Mouse (Mus musculus) C2C12 (cell line): ENCODE measurements around the gene Arhgap24. TPM values are rescaled to one million over a fixed set of nuclear protein-coding genes. Genes with fewer than 3 reads are reported as not detected.

Source experiments
- H3K27me3 ChIP-seq: one replicate; pipeline ENCODE4 v1.6.1; 2011; ENCODE audit not compliant: control insufficient read depth, insufficient read depth, insufficient read length
- H3K36me3 ChIP-seq: one replicate; pipeline ENCODE4 v1.6.1; 2011; ENCODE audit not compliant: control insufficient read depth, insufficient read depth
- H3K4me3 ChIP-seq: one replicate; pipeline ENCODE4 v1.5.1; 2011; ENCODE audit warnings: mild to moderate bottlenecking, control low read depth; ENCODE audit not compliant: poor library complexity, insufficient read depth, severe bottlenecking
- H3K79me2 ChIP-seq: one replicate; pipeline ENCODE4 v1.6.1; 2011; ENCODE audit not compliant: control insufficient read depth, insufficient read depth
- H3K79me3 ChIP-seq: one replicate; pipeline ENCODE4 v1.6.1; 2011; ENCODE audit warnings: low read depth, control low read depth
- H3ac ChIP-seq: one replicate; pipeline ENCODE3; 2011; ENCODE audit warnings: low read depth; ENCODE audit not compliant: control insufficient read depth, insufficient read length
- CEBPB ChIP-seq: IDR thresholded peaks from one replicate; pipeline ENCODE4 v1.6.1; 2011; ENCODE audit warnings: low read depth, mild to moderate bottlenecking, control low read depth, moderate library complexity
- CTCF ChIP-seq: IDR thresholded peaks from one replicate; pipeline ENCODE4 v1.5.1; 2011; ENCODE audit not compliant: control insufficient read depth, insufficient read depth, insufficient read length
- FOSL1 ChIP-seq: IDR thresholded peaks from one replicate; pipeline ENCODE4 v1.8.0; 2011; ENCODE audit warnings: mild to moderate bottlenecking, low read length; ENCODE audit not compliant: poor library complexity, insufficient read depth, severe bottlenecking
- MAX ChIP-seq: IDR thresholded peaks from one replicate; pipeline ENCODE4 v1.6.1; 2011; ENCODE audit warnings: mild to moderate bottlenecking, control low read depth
- MYOD1 ChIP-seq: IDR thresholded peaks from one replicate; pipeline ENCODE4 v1.6.1; 2011; ENCODE audit warnings: low read depth; ENCODE audit not compliant: control insufficient read depth, insufficient read length
- MYOG ChIP-seq: IDR thresholded peaks from one replicate; pipeline ENCODE4 v1.6.1; 2011; ENCODE audit not compliant: control insufficient read depth, insufficient read length; ENCODE audit errors: extremely low read depth
- USF1 ChIP-seq: IDR thresholded peaks from one replicate; pipeline ENCODE4 v1.6.1; 2011; ENCODE audit warnings: low read depth, mild to moderate bottlenecking, control low read depth, moderate library complexity
- polyA plus RNA-seq: library from polyadenylated mRNA; unstranded; fragments of >200 nt; fragmentation: generic; extraction: Trizol; gene quantifications from one replicate; pipeline ENCODE4 v1.2.1, GENCODE M21; 2012; ENCODE audit warnings: missing spikeins

The Arhgap24 gene
- polyA plus RNA-seq, 1 experiment: 2.9 TPM

DNA sequence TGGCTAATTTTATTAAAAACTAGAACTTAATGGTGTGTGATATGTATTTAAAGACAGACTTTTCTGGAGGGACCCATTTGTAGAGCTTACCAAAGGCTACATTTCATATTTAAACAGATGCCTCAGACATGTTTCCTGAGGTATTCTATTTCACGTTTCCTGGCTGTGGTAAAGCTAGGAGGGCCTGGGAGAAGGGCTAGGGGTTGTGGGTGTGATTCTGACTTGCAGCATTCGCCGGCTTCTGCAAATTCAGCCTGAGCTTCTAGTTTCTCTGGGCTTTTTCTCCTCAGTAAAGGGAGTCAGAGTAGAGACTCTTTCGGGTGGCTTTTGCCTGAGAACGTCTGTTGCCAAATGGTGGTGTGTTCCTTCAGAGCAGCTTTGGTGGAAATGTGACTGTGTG is 10.4 kb downstream of the Arhgap24 start:
- no peaks in the 10 kb centered on the region for H3K36me3 ChIP-seq
- no peaks in the 10 kb centered on the region for H3K79me2 ChIP-seq
- no peaks in the 10 kb centered on the region for H3K27me3 ChIP-seq
- no peak overlapping the region for H3K4me3 ChIP-seq
- no peak for TF ChIP-seq MAX
- TF ChIP-seq USF1: no peak
- TF ChIP-seq CTCF: no peak
- no peak for TF ChIP-seq FOSL1
- TF ChIP-seq CEBPB: no peak
- TF ChIP-seq MYOD1: no peak
- no peak for TF ChIP-seq MYOG
- H3ac ChIP-seq: no peak overlapping the region
- no peaks in the 10 kb centered on the region for H3K79me3 ChIP-seq

DNA sequence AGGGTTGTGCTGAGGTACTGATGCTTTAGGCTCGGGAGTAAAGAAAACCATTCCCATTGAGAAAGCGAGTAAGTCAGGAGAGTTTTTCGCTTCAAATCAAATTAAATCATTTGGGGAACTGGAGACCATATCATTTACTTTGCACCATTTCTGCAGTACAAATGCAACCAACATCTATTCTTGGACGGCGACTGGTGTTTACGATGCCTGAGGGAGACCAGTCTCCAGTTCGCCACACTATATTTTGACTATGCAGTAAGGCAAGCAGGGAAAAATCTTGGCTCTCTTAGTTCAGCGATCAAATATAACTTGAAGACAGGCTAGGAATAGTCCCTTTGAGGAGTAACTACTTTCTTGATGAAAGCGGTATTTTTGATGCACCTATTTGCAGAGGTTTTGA is 11.0 kb downstream of the Arhgap24 start:
- no peaks in the 10 kb centered on the region for H3K36me3 ChIP-seq
- H3K27me3 ChIP-seq: no peaks in the 10 kb centered on the region
- no peak overlapping the region for H3ac ChIP-seq
- H3K79me2 ChIP-seq: no peaks in the 10 kb centered on the region
- H3K79me3 ChIP-seq: no peaks in the 10 kb centered on the region
- TF ChIP-seq MYOG (no peak), FOSL1 (no peak), CEBPB (no peak), CTCF (no peak)
- H3K4me3 ChIP-seq: no peak overlapping the region

DNA sequence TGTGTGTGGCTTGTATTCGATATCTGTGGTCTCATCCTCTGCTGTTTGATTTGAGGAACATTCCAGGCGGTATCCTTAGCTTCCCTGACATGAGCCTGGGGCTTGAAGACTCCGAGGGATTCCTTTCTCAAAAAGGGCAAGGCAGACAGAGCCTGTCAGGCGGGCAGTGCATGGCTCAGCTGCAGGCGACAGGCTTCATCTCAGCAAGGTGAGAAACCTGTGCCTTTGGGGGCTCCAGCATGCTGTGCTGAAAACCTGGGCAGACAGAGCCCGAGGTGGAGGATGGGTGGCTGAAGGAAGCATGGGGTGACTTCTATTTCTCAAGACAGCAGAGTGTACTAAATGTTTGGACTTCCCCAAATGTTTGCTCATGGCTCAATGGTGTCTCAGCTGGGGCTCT is 13.6 kb downstream of the Arhgap24 start:
- H3K4me3 ChIP-seq: no peak overlapping the region
- H3K27me3 ChIP-seq: no peaks in the 10 kb centered on the region
- no peak overlapping the region for H3ac ChIP-seq
- TF ChIP-seq CTCF (no peak), FOSL1 (no peak), USF1 (no peak), MYOD1 (no peak), CEBPB (no peak), MYOG (no peak), MAX (no peak)
- H3K79me2 ChIP-seq: no peaks in the 10 kb centered on the region
- H3K36me3 ChIP-seq: no peaks in the 10 kb centered on the region
- H3K79me3 ChIP-seq: no peaks in the 10 kb centered on the region

DNA sequence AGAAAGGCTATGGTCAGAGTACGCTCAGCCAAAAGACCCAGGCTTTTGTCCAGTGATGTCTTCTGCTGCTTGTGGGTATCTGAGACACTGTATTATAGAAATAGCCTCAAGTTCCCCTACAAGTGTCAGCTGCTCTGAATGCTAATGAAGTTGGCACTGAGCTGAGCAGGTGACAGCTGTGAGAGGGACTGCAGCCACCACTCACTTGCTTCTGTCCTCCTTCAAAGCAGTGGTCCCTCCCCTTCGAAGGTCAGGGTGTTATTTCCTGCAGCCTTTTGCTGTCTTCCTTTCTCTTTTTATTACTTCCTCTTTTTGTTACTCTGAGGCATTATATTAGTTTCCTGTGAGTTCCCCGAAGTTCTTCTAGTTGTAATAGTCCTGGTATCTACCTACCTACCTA is 16.0 kb downstream of the Arhgap24 start:
- Histone ChIP-seq H3K79me3 (no peaks in the 10 kb centered on the region), H3K27me3 (no peaks in the 10 kb centered on the region), H3K4me3 (no peak overlapping the region), H3ac (no peak overlapping the region), H3K36me3 (no peaks in the 10 kb centered on the region), H3K79me2 (no peaks in the 10 kb centered on the region)
- TF ChIP-seq CTCF: no peak
- no peak for TF ChIP-seq USF1
- TF ChIP-seq MYOD1: no peak
- no peak for TF ChIP-seq FOSL1
- TF ChIP-seq MYOG: no peak
- TF ChIP-seq MAX: no peak
- no peak for TF ChIP-seq CEBPB

DNA sequence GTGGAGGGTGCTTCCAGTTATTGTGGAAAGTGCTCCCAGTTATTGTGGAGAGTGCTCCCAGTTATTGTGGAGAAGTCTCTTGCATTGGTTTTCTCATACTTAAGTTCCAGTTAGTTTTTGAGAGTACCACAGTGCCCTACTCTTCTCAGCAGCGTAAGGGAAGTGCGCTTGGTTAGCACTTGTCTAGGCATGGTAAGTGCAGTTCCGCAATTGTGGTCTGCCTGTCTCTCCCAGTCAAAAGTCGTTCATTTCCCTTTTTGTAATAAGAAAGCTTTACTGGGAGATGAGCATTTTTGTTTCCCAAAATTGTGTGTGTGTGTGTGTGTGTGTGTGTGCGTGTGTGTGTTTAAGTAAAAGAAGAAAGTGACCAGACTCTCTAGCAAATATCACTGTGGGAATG is 17.6 kb downstream of the Arhgap24 start:
- no peaks in the 10 kb centered on the region for H3K27me3 ChIP-seq
- no peaks in the 10 kb centered on the region for H3K79me3 ChIP-seq
- no peaks in the 10 kb centered on the region for H3K36me3 ChIP-seq
- H3ac ChIP-seq: no peak overlapping the region
- no peak for TF ChIP-seq USF1
- TF ChIP-seq CEBPB: no peak
- no peak for TF ChIP-seq MYOG
- no peak for TF ChIP-seq FOSL1
- no peak for TF ChIP-seq MAX
- no peak for TF ChIP-seq CTCF
- TF ChIP-seq MYOD1: no peak
- no peak overlapping the region for H3K4me3 ChIP-seq
- no peaks in the 10 kb centered on the region for H3K79me2 ChIP-seq

DNA sequence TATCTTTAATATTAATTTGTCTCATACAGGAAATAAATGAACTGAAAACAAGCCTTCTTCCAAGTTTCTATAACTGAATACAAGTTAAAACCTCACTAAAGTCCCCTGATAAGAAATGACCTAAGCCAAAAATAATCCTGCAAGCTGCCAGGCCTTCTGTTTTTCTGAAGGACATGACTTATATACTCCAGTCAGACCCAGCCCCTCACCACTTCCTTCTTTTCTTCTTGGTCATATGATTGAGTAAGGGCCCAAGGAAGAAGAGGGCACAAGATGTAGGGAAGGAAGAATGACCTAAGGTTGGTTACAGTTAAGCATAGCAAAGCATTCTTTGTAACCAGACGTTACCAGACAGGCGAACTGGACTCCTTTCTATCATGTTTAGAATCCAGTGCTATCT is 21.1 kb downstream of the Arhgap24 start:
- no peak for TF ChIP-seq FOSL1
- no peak for TF ChIP-seq MYOG
- no peak for TF ChIP-seq MAX
- no peak for TF ChIP-seq CEBPB
- TF ChIP-seq USF1: no peak
- no peak for TF ChIP-seq CTCF
- TF ChIP-seq MYOD1: no peak
- no peak overlapping the region for H3K4me3 ChIP-seq
- H3K36me3 ChIP-seq: no peaks in the 10 kb centered on the region
- no peaks in the 10 kb centered on the region for H3K27me3 ChIP-seq
- no peaks in the 10 kb centered on the region for H3K79me3 ChIP-seq
- H3K79me2 ChIP-seq: no peaks in the 10 kb centered on the region
- H3ac ChIP-seq: no peak overlapping the region
